Mouse (Mus musculus): ENCODE measurements at regions not wholly inside any gene's neighbourhood (a gene's known extent, or its start where the extent isn't known, plus 50 kb on each side); places are given as distances from the start of the nearest gene placed in this dataset.

DNA sequence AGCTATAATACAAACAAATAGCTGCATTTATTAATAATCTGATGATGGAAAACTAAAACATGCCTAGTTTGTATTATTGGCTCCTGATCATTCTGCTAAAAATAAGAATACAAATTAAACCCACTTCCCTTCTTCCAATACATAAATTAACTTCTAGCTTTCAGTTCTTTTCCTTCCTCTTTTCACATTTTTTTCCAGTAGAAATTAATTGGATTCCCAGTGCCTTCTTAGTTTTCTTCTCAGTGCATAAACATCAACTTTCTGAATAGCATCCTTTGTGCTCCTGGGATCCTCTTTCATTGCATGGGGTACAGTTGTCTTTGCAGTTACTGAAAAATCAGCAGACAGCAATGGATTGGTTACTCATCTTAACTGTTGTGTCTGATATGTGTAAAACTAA, 617.5 kb upstream of the Nrxn1 start:
- TF ChIP-seq CTCF (IDR thresholded peaks at IDR 0.05), result no peak
- TF ChIP-seq EP300 (IDR thresholded peaks at IDR 0.05), result no peak

Data from lung, postnatal 0 days (tissue).